Mouse (Mus musculus): ENCODE results near the gene Syne4. TPM values are rescaled to one million over a fixed set of nuclear protein-coding genes. Genes with fewer than 3 reads are reported as not detected.

Syne4 gene
- polyA plus RNA-seq, 1 experiment from 2014 or later = 18.1 TPM

DNA sequence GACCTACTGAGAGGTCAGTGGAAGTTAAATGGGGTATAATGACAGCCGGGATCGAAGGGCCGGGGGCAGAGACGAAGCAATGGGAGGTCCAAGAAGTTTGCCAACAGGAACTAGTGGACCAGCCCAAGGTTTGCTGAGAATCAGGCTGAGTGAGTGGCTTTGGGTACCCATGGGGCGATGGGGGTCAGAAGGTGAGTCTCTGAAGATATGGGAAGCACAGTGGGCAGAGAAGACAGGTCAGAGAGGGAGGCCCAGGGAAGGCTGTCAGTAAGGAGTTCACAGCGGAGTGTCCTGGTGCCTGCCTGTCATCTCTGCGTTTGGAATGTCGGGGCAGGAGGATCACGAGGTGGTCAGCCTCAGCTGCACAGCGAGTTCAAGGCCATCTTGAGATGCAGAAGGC lies 13.8 kb downstream of the Syne4 start:
- no peak overlapping the region for H3K9ac ChIP-seq (ENCODE audit: low read length)
- no peaks in the 10 kb centered on the region for H3K36me3 ChIP-seq (ENCODE audit: control insufficient read depth, insufficient read depth, low read length)
- WGBS = 34% methylated on average over 10 of the region's 10 CpGs
- H3K27me3 ChIP-seq (ENCODE audit: control insufficient read depth, insufficient read depth, low read length) = no peaks in the 10 kb centered on the region
- no peaks in the 10 kb centered on the region for H3K9me3 ChIP-seq (ENCODE audit: control insufficient read depth, low read length)
- ATAC-seq (ENCODE audit: insufficient read depth, low FRiP score, low TSS enrichment) = no peak
- H3K4me2 ChIP-seq (ENCODE audit: low read depth) = no peak overlapping the region
- DNase-seq (ENCODE audit: low spot score) = no peak
- H3K4me1 ChIP-seq (ENCODE audit: control insufficient read depth, insufficient read depth, low read length) = no peaks in the 10 kb centered on the region
- no peak overlapping the region for H3K27ac ChIP-seq (ENCODE audit: low read depth, low read length)
- no peak overlapping the region for H3K4me3 ChIP-seq (ENCODE audit: low read depth, low read length)

DNA sequence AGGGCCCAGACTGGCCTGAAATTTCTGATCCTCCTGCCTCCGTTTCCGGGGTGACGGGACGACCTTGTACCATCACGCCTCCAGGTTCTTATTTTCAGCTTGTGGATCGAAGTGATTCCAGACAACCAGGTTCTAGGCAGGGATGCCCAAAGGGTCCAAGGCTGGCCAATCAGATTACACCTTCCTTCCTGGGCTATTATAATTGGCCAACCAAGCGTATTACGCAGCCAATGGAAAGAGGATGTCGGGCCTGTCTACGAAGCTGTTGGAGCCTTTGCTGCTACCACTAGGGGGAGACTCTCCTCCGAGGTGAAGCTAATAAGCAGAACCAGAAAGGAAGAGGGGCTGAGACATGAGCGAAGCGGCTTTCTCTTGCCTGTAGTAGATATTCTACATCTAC lies 17.3 kb downstream of the Syne4 start:
- H3K27me3 ChIP-seq (ENCODE audit: control insufficient read depth, insufficient read depth, low read length) = no peaks in the 10 kb centered on the region
- ATAC-seq (ENCODE audit: insufficient read depth, low FRiP score, low TSS enrichment) (peak; percentile 92), DNase-seq (ENCODE audit: low spot score) (peak; percentile 86)
- H3K36me3 ChIP-seq (ENCODE audit: control insufficient read depth, insufficient read depth, low read length) = no peaks in the 10 kb centered on the region
- WGBS = 7% methylated on average over 13 of the region's 13 CpGs
- peak overlapping the region; percentile 10; the same call in 1 of the 2 replicates for H3K4me3 ChIP-seq (ENCODE audit: low read depth, low read length)
- peak overlapping the region; percentile 41 for H3K4me2 ChIP-seq (ENCODE audit: low read depth)
- H3K9ac ChIP-seq (ENCODE audit: low read length) = no peak overlapping the region
- H3K4me1 ChIP-seq (ENCODE audit: control insufficient read depth, insufficient read depth, low read length) = no peaks in the 10 kb centered on the region
- no peak overlapping the region for H3K27ac ChIP-seq (ENCODE audit: low read depth, low read length)
- no peaks in the 10 kb centered on the region for H3K9me3 ChIP-seq (ENCODE audit: control insufficient read depth, low read length)

DNA sequence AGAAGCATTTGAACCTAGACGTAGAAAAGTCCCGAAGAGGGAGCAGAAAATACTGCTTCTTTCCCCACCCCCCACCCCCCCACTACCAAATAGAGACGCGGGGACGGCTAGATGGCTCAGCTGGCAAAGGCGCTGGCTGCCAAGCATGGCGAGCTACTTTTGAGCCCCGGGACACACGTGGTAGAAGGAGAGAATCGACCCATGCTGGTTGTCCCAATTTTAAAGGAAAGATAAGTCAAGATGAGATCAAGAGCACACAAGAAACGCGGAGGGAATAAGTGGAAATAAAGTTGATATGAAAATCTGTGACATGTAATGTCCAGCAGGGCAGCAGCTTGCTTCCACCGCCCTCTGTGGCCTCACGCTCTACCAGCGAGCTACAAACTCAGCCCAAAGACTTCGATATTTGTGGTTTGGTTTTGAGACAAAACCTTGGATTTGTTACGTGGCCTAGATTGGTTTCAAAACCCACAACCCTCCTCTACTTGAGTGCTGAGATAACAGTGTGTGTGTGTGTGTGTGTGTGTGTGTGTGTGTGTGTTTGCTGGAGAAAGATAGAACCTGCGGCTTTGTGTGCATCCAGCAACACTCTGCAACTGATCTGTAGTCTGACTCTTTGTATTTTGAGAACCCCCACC lies 18.1 kb downstream of the Syne4 start:
- H3K9ac ChIP-seq (ENCODE audit: low read length) = no peak overlapping the region; the same call in 1 of the 2 replicates
- no peak overlapping the region for H3K4me3 ChIP-seq (ENCODE audit: low read depth, low read length)
- no peaks in the 10 kb centered on the region for H3K9me3 ChIP-seq (ENCODE audit: control insufficient read depth, low read length)
- no peaks in the 10 kb centered on the region for H3K36me3 ChIP-seq (ENCODE audit: control insufficient read depth, insufficient read depth, low read length)
- H3K4me2 ChIP-seq (ENCODE audit: low read depth) = no peak overlapping the region
- no peaks in the 10 kb centered on the region for H3K4me1 ChIP-seq (ENCODE audit: control insufficient read depth, insufficient read depth, low read length)
- H3K27me3 ChIP-seq (ENCODE audit: control insufficient read depth, insufficient read depth, low read length) = no peaks in the 10 kb centered on the region
- WGBS = 64% methylated on average over 18 of the region's 18 CpGs
- H3K27ac ChIP-seq (ENCODE audit: low read depth, low read length) = no peak overlapping the region
- ATAC-seq (ENCODE audit: insufficient read depth, low FRiP score, low TSS enrichment) (no peak), DNase-seq (ENCODE audit: low spot score) (no peak)

DNA sequence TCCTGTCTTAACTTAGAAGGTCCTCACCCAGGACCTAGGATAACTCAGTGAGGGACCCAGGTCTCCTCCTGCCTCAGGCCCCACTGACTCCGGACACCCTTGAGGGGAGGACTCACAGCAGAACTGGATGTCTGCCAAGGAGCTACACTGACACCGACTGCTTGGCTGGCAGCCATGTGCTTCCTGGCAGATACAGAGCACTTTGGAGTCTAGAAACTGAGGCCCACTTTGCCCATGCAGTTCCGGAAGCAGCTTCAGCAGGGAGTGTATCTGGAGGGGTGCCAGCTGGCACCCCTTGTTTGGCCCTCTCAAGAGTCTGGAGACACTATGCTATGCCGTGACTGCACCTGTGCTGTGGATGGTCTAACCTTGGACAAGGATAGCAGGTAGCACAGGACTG lies 18.8 kb downstream of the Syne4 start:
- no peak for DNase-seq (ENCODE audit: low spot score)
- H3K4me2 ChIP-seq (ENCODE audit: low read depth) = no peak overlapping the region
- ATAC-seq (ENCODE audit: insufficient read depth, low FRiP score, low TSS enrichment) = no peak
- H3K36me3 ChIP-seq (ENCODE audit: control insufficient read depth, insufficient read depth, low read length) = no peaks in the 10 kb centered on the region
- no peaks in the 10 kb centered on the region for H3K27me3 ChIP-seq (ENCODE audit: control insufficient read depth, insufficient read depth, low read length)
- H3K9me3 ChIP-seq (ENCODE audit: control insufficient read depth, low read length) = no peaks in the 10 kb centered on the region
- H3K4me3 ChIP-seq (ENCODE audit: low read depth, low read length) = no peak overlapping the region
- no peaks in the 10 kb centered on the region for H3K4me1 ChIP-seq (ENCODE audit: control insufficient read depth, insufficient read depth, low read length)
- H3K9ac ChIP-seq (ENCODE audit: low read length) = no peak overlapping the region
- 80% methylated on average over 4 of the region's 4 CpGs for WGBS
- H3K27ac ChIP-seq (ENCODE audit: low read depth, low read length) = no peak overlapping the region

DNA sequence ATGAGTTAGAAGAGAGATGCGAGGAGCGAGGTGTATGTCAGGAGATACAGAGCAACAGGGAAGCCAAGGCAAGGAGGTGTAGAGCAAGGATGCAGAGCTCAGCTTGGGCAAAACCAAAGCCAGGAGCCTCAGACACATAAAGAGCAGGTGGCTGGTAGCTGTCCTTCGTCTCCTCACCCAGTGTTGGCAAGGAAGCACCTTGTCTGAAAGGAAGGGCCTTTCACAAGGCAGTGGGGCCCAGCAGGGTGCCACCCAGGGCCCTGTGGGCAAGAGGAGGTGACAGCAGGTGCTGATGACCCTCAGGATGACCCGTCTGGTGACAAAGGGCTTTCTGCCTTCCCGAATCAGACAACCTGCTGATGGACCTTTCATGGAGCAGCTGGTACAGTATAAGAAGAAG lies 20.0 kb downstream of the Syne4 start:
- DNase-seq (ENCODE audit: low spot score) = no peak
- no peak for ATAC-seq (ENCODE audit: insufficient read depth, low FRiP score, low TSS enrichment)
- no peaks in the 10 kb centered on the region for H3K4me1 ChIP-seq (ENCODE audit: control insufficient read depth, insufficient read depth, low read length)
- no peak overlapping the region for H3K4me3 ChIP-seq (ENCODE audit: low read depth, low read length)
- no peaks in the 10 kb centered on the region for H3K9me3 ChIP-seq (ENCODE audit: control insufficient read depth, low read length)
- no peaks in the 10 kb centered on the region for H3K36me3 ChIP-seq (ENCODE audit: control insufficient read depth, insufficient read depth, low read length)
- H3K4me2 ChIP-seq (ENCODE audit: low read depth) = no peak overlapping the region
- H3K27me3 ChIP-seq (ENCODE audit: control insufficient read depth, insufficient read depth, low read length) = no peaks in the 10 kb centered on the region
- no peak overlapping the region for H3K9ac ChIP-seq (ENCODE audit: low read length)
- WGBS = 67% methylated on average over 5 of the region's 5 CpGs
- no peak overlapping the region for H3K27ac ChIP-seq (ENCODE audit: low read depth, low read length)

DNA sequence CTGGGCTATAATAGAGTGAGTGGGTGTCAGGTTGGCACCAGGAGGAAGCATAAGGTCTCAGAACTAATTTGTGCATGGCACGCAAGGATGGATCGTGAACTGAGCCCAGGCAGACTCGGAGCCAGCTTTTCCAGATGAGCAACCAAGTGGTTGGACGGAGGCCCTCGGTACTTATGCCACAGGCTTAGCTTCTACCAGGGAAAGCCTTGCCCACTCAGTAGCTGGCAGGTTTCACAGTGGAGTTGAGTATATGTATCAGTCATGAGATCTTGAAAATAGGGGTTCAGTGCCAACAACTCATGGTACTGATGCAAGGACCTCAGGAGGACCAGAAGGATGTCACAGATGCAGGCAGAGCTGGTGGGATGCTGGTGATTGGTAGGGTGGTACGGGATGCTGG lies 21.1 kb downstream of the Syne4 start:
- no peak overlapping the region for H3K4me3 ChIP-seq (ENCODE audit: low read depth, low read length)
- WGBS = 80% methylated on average over 6 of the region's 6 CpGs
- ATAC-seq (ENCODE audit: insufficient read depth, low FRiP score, low TSS enrichment) (no peak), DNase-seq (ENCODE audit: low spot score) (no peak)
- H3K9me3 ChIP-seq (ENCODE audit: control insufficient read depth, low read length) = no peaks in the 10 kb centered on the region
- no peak overlapping the region for H3K4me2 ChIP-seq (ENCODE audit: low read depth)
- no peaks in the 10 kb centered on the region for H3K36me3 ChIP-seq (ENCODE audit: control insufficient read depth, insufficient read depth, low read length)
- no peak overlapping the region for H3K9ac ChIP-seq (ENCODE audit: low read length)
- no peak overlapping the region for H3K27ac ChIP-seq (ENCODE audit: low read depth, low read length)
- no peaks in the 10 kb centered on the region for H3K27me3 ChIP-seq (ENCODE audit: control insufficient read depth, insufficient read depth, low read length)
- H3K4me1 ChIP-seq (ENCODE audit: control insufficient read depth, insufficient read depth, low read length) = no peaks in the 10 kb centered on the region

DNA sequence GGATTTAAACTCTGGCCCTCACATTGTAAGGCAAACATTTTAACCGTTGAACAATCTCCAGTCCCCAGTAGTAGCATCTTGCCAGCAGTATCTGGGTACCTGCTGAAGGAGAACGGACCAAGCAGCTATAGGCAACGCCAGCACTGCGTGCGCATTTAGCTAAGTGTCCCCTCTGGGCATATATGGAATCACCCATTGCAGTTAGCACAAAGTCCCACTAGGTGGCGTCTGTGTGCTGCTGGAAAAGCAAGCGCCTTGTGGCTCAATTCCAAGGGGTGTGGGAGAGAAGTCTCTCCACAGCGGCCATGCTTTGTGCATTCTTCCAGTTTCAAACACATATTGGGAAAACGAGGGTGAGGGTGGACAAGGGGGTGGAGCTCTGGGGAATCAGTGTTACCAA lies 21.8 kb downstream of the Syne4 start:
- Histone ChIP-seq H3K9ac (ENCODE audit: low read length) (no peak overlapping the region), H3K4me1 (ENCODE audit: control insufficient read depth, insufficient read depth, low read length) (no peaks in the 10 kb centered on the region), H3K4me3 (ENCODE audit: low read depth, low read length) (no peak overlapping the region), H3K27ac (ENCODE audit: low read depth, low read length) (no peak overlapping the region), H3K27me3 (ENCODE audit: control insufficient read depth, insufficient read depth, low read length) (no peaks in the 10 kb centered on the region), H3K4me2 (ENCODE audit: low read depth) (no peak overlapping the region), H3K9me3 (ENCODE audit: control insufficient read depth, low read length) (no peaks in the 10 kb centered on the region), H3K36me3 (ENCODE audit: control insufficient read depth, insufficient read depth, low read length) (no peaks in the 10 kb centered on the region)
- WGBS = 6% methylated on average over 9 of the region's 9 CpGs
- DNase-seq (ENCODE audit: low spot score) (peak; percentile 87), ATAC-seq (ENCODE audit: insufficient read depth, low FRiP score, low TSS enrichment) (no peak)

DNA sequence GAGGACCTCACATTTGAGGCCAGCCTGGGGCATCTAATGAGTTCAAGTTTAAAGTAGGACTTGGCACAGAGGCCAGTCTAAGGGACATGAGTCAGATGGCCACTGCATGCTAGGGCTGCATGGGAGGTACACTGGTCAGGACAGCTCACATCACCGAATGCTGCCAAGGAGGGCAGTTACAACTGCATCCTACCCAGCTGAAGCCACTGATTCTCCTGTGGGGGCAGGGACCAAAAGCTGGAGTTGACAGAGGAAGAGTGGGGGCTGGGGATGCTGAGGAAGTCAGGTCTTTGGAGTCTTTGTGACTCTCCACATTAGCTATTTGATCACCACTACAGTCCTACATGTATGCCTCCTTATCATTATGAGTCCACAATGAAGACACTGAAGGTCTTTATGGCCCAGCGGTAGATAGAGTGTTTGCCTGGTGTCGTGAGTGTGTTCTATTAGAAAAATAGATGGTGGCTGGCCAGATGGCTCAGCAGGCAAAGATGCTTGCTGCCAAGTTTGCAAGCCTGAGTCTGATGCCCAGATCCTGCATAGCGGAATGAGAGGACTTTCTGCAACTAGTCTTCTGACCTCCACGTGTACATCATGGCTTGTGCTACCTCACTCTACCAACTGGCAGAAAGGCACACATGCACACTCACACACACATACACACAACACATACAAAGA lies 25.0 kb downstream of the Syne4 start:
- Histone ChIP-seq H3K9ac (ENCODE audit: low read length) (no peak overlapping the region), H3K9me3 (ENCODE audit: control insufficient read depth, low read length) (no peaks in the 10 kb centered on the region), H3K4me1 (ENCODE audit: control insufficient read depth, insufficient read depth, low read length) (no peaks in the 10 kb centered on the region), H3K27ac (ENCODE audit: low read depth, low read length) (no peak overlapping the region), H3K4me2 (ENCODE audit: low read depth) (no peak overlapping the region), H3K36me3 (ENCODE audit: control insufficient read depth, insufficient read depth, low read length) (no peaks in the 10 kb centered on the region), H3K27me3 (ENCODE audit: control insufficient read depth, insufficient read depth, low read length) (no peaks in the 10 kb centered on the region), H3K4me3 (ENCODE audit: low read depth, low read length) (no peak overlapping the region)
- 75% methylated on average over 5 of the region's 5 CpGs for WGBS
- DNase-seq (ENCODE audit: low spot score) (no peak), ATAC-seq (ENCODE audit: insufficient read depth, low FRiP score, low TSS enrichment) (no peak)

Data from neural tube, embryonic 11.5 days (tissue).